Mouse (Mus musculus) olfactory bulb, adult 2 months (tissue): ENCODE data around the gene Mcub.

Experiments
- CTCF ChIP-seq: fragments of 200-500 bp; IDR thresholded peaks from 2 replicates; pipeline ENCODE4 v1.5.1; 2012; ENCODE audit warnings: low read depth, mild to moderate bottlenecking, low read length, moderate library complexity; ENCODE audit not compliant: insufficient read depth
- POLR2A ChIP-seq: fragments of 200-500 bp; IDR thresholded peaks from 2 replicates; pipeline ENCODE4 v1.6.1; 2012; ENCODE audit warnings: mild to moderate bottlenecking, low read depth, low read length, moderate library complexity; ENCODE audit not compliant: insufficient read depth

DNA sequence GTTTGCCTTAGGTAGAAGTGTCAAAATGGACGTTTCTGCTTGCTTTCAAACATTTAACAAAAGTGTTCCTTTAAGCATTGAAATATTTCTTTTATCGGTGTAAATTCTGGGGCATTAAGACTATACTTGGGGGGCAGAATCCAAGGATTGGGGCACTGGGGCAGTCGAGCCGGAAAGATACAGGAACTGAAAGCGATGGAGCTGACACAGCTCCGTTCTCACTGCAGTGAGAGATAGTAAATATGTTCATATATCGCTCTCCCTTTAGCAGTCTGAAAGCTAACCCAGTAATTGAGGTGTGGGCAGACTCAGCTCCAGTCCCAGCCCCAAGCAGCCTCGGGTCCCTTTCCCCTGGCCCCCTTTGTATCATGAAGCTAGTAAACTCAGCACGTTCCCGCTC, 975 bp downstream of the Mcub start:
- TF ChIP-seq POLR2A (no peak), CTCF (no peak)
